Mouse (Mus musculus): Measurements from ENCODE around the gene Col20a1.

The Col20a1 gene

DNA sequence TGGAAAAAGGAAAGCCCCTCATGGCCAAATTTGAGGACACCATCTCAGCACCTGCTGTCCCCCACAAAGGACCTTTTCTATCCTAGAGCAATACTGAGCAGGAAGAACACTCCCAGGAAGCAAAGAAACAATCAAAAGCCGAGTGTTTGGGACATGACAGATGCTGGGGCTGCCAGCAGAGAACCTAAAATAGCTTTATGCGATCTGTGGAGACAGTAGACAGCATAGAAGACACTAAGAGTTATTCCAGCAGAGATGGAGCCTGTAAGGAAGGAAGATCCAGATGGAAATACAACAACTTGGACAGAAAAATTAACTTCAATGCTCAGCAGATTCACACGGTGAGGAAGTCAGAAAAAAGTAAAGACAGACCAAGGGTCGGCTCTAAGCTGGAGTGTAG lies 79.5 kb downstream of the Col20a1 start:
- no peak for DNase-seq (ENCODE audit: low spot score in 2 of 2)

Measured in frontal cortex, postnatal 36 days (tissue).